Comparison of ENCODE assay signal across 7 mouse cellular contexts in the genomic region with DNA sequence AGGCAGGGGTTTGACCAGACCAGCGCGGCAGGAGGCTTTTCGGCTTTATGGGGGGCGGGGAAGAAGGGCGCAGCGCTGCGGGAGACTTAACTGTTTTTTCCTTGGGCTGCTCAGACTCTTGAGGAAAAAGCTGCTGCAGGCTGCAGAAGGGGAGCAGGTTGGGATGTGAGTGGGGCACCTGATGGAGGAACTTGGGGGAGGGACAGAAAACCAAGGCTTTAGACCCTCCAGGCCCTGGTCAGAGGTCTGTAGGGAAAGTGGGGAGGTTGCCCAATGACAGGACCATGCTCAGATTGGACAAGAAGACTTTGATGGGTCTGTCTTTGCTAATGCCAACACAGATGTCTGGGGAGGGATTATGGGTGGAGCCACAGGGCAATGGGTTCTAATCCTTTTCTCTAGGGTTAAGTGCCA. TPM values are rescaled to one million over a fixed set of nuclear protein-coding genes. Genes with fewer than 3 reads are reported as not detected.
A peak's percentile ranks its signal among the peaks of the same experiment; 100 is the strongest.
DNase-seq lines count a peak whose midpoint lies in the region; ATAC-seq lines count a peak whose summit lies in the region.

No protein-coding gene starts in this region.

- peaks cover 9% of the 10 kb centered on the region; the same call in 1 of the 2 replicates for H3K4me1 ChIP-seq in neural tube, embryonic 11.5 days (ENCODE audit: control insufficient read depth, insufficient read depth, low read length)
- H3K4me1 ChIP-seq in heart, embryonic 16.5 days (ENCODE audit: control insufficient read depth, insufficient read depth, low read length), result peaks cover 5% of the 10 kb centered on the region; the same call in 1 of the 2 replicates
- H3K4me1 ChIP-seq in limb, embryonic 10.5 days, result peaks cover 35% of the 10 kb centered on the region
- H3K4me1 ChIP-seq in stomach, embryonic 15.5 days, result peaks cover 19% of the 10 kb centered on the region

- peaks cover 29% of the 10 kb centered on the region; the same call in 1 of the 2 replicates for H3K27me3 ChIP-seq in neural tube, embryonic 11.5 days (ENCODE audit: control insufficient read depth, insufficient read depth, low read length)
- H3K27me3 ChIP-seq in heart, embryonic 16.5 days (ENCODE audit: control insufficient read depth, insufficient read depth, low read length), result peaks cover 19% of the 10 kb centered on the region
- H3K27me3 ChIP-seq in limb, embryonic 10.5 days (ENCODE audit: low read depth, poor library complexity, severe bottlenecking), result peaks cover 67% of the 10 kb centered on the region
- peaks cover 27% of the 10 kb centered on the region for H3K27me3 ChIP-seq in stomach, embryonic 15.5 days (replicated peaks)

- H3K4me3 ChIP-seq in neural tube, embryonic 11.5 days (ENCODE audit: low read depth, low read length), result peak overlapping the region; percentile 41
- peak overlapping the region; percentile 50 for H3K4me3 ChIP-seq in heart, embryonic 16.5 days (ENCODE audit: low read length)
- H3K4me3 ChIP-seq in limb, embryonic 10.5 days, result peak overlapping the region; percentile 58
- H3K4me3 ChIP-seq in stomach, embryonic 15.5 days (replicated peaks), result peak overlapping the region; percentile 47

- H3K36me3 ChIP-seq in neural tube, embryonic 11.5 days (ENCODE audit: control insufficient read depth, insufficient read depth, low read length), result no peaks in the 10 kb centered on the region
- no peaks in the 10 kb centered on the region for H3K36me3 ChIP-seq in heart, embryonic 16.5 days (ENCODE audit: control insufficient read depth, insufficient read depth)
- no peaks in the 10 kb centered on the region; the same call in 1 of the 2 replicates for H3K36me3 ChIP-seq in limb, embryonic 10.5 days
- H3K36me3 ChIP-seq in stomach, embryonic 15.5 days, result no peaks in the 10 kb centered on the region

- no peaks in the 10 kb centered on the region for H3K9me3 ChIP-seq in neural tube, embryonic 11.5 days (ENCODE audit: control insufficient read depth, low read length)
- no peaks in the 10 kb centered on the region for H3K9me3 ChIP-seq in heart, embryonic 16.5 days (replicated peaks; ENCODE audit: control insufficient read depth, low read length)
- no peaks in the 10 kb centered on the region for H3K9me3 ChIP-seq in limb, embryonic 10.5 days (replicated peaks)
- no peaks in the 10 kb centered on the region for H3K9me3 ChIP-seq in stomach, embryonic 15.5 days

- H3K9ac ChIP-seq in neural tube, embryonic 11.5 days (ENCODE audit: low read length), result no peak overlapping the region
- peak overlapping the region; percentile 56 for H3K9ac ChIP-seq in heart, embryonic 16.5 days (ENCODE audit: low read length)
- no peak overlapping the region for H3K9ac ChIP-seq in stomach, embryonic 15.5 days

- no peak for ATAC-seq in neural tube, embryonic 11.5 days (ENCODE audit: insufficient read depth, low FRiP score, low TSS enrichment)
- no peak for ATAC-seq in heart, embryonic 16.5 days (replicated peaks; ENCODE audit: extremely low read depth, insufficient read depth, low FRiP score)
- no peak for ATAC-seq in stomach, embryonic 15.5 days (ENCODE audit: insufficient read depth, low FRiP score, low read depth)

- H3K4me2 ChIP-seq in neural tube, embryonic 11.5 days (ENCODE audit: low read depth), result peak overlapping the region; percentile 80
- H3K4me2 ChIP-seq in heart, embryonic 16.5 days (ENCODE audit: low read depth, low read length), result peak overlapping the region; percentile 66
- peak overlapping the region; percentile 89 for H3K4me2 ChIP-seq in stomach, embryonic 15.5 days

- DNase-seq in neural tube, embryonic 11.5 days (ENCODE audit: low spot score), result no peak
- no peak for DNase-seq in neural tube, embryonic 10.5 days (ENCODE audit: extremely low spot score, low spot score)
- no peak for DNase-seq in limb, embryonic 10.5 days (ENCODE audit: low spot score)
- DNase-seq in layer of hippocampus, postnatal 36 days, result no peak
- no peak for DNase-seq in spleen, adult 18-20 months

- H3K27ac ChIP-seq in neural tube, embryonic 11.5 days (ENCODE audit: low read depth, low read length), result no peak overlapping the region
- no peak overlapping the region for H3K27ac ChIP-seq in heart, embryonic 16.5 days (ENCODE audit: low read length)
- H3K27ac ChIP-seq in limb, embryonic 10.5 days, result peak overlapping the region; percentile 32
- no peak overlapping the region for H3K27ac ChIP-seq in stomach, embryonic 15.5 days

- 1% methylated on average over 7 of the region's 7 CpGs for WGBS in neural tube, embryonic 11.5 days
- WGBS in heart, embryonic 16.5 days, result 16% methylated on average over 7 of the region's 7 CpGs
- 3% methylated on average over 7 of the region's 7 CpGs for WGBS in limb, embryonic 10.5 days
- 8% methylated on average over 7 of the region's 7 CpGs for WGBS in stomach, embryonic 15.5 days

RNA-seq across cellular contexts. Expression of gene AI854703, which starts 1.0 kb away (rescaled TPM):
- polyA plus RNA-seq in neural tube, embryonic 11.5 days (2014; fragmentation: Nextera tagmentation; extraction: Ambion mirVana), result 1.6 TPM in 2 replicates
- 1.0 and 1.7 TPM in 2 replicates for polyA plus RNA-seq in heart, embryonic 16.5 days (2015; fragmentation: Nextera tagmentation; extraction: Ambion mirVana)
- 1.1 and 1.3 TPM in 2 replicates for polyA plus RNA-seq in limb, embryonic 10.5 days (2016; fragmentation: Nextera tagmentation; extraction: Ambion mirVana)
- 0.92 and 1.1 TPM in 2 replicates for polyA plus RNA-seq in stomach, embryonic 15.5 days (2015; fragmentation: Nextera tagmentation; extraction: Ambion mirVana)
- 10 to 100 TPM; 13.4 to 14.5 TPM for total RNA-seq in layer of hippocampus, postnatal 36 days (2021)

RNA-seq across cellular contexts. Expression of gene Gimap8, which starts 19.5 kb away (rescaled TPM):
- 0.18 and 0.23 TPM in 2 replicates for polyA plus RNA-seq in neural tube, embryonic 11.5 days (2014; fragmentation: Nextera tagmentation; extraction: Ambion mirVana)
- 1.9 and 2.4 TPM in 2 replicates for polyA plus RNA-seq in heart, embryonic 16.5 days (2015; fragmentation: Nextera tagmentation; extraction: Ambion mirVana)
- polyA plus RNA-seq in limb, embryonic 10.5 days (2016; fragmentation: Nextera tagmentation; extraction: Ambion mirVana), result 0.35 TPM in 2 replicates
- 1.5 and 1.6 TPM in 2 replicates for polyA plus RNA-seq in stomach, embryonic 15.5 days (2015; fragmentation: Nextera tagmentation; extraction: Ambion mirVana)
- 1 to 10 TPM in 1 of 2 experiments, under 1 TPM in 1; 0.52 to 1.1 TPM for total RNA-seq in layer of hippocampus, postnatal 36 days (2021)

RNA-seq across cellular contexts. Expression of gene Zfp775, which starts 25.7 kb away (rescaled TPM):
- 9.3 and 11.0 TPM in 2 replicates for polyA plus RNA-seq in neural tube, embryonic 11.5 days (2014; fragmentation: Nextera tagmentation; extraction: Ambion mirVana)
- polyA plus RNA-seq in heart, embryonic 16.5 days (2015; fragmentation: Nextera tagmentation; extraction: Ambion mirVana), result 6.2 and 8.6 TPM in 2 replicates
- polyA plus RNA-seq in limb, embryonic 10.5 days (2016; fragmentation: Nextera tagmentation; extraction: Ambion mirVana), result 7.7 and 10.6 TPM in 2 replicates
- polyA plus RNA-seq in stomach, embryonic 15.5 days (2015; fragmentation: Nextera tagmentation; extraction: Ambion mirVana), result 4.9 and 5.4 TPM in 2 replicates
- total RNA-seq in layer of hippocampus, postnatal 36 days (2021), result 1 to 10 TPM; 6.3 to 7.7 TPM

RNA-seq across cellular contexts. Expression of gene Gm44965, which starts 33.8 kb away (rescaled TPM):
- not detected in 2 replicates for polyA plus RNA-seq in neural tube, embryonic 11.5 days (2014; fragmentation: Nextera tagmentation; extraction: Ambion mirVana)
- not detected in 2 replicates for polyA plus RNA-seq in heart, embryonic 16.5 days (2015; fragmentation: Nextera tagmentation; extraction: Ambion mirVana)
- not detected in 2 replicates for polyA plus RNA-seq in limb, embryonic 10.5 days (2016; fragmentation: Nextera tagmentation; extraction: Ambion mirVana)
- polyA plus RNA-seq in stomach, embryonic 15.5 days (2015; fragmentation: Nextera tagmentation; extraction: Ambion mirVana), result 0.45 TPM in 1 of 2 replicates, not detected in the other
- total RNA-seq in layer of hippocampus, postnatal 36 days (2021), result not detected

RNA-seq across cellular contexts. Expression of gene Repin1, which starts 33.8 kb away (rescaled TPM):
- 39.8 and 47.5 TPM in 2 replicates for polyA plus RNA-seq in neural tube, embryonic 11.5 days (2014; fragmentation: Nextera tagmentation; extraction: Ambion mirVana)
- polyA plus RNA-seq in heart, embryonic 16.5 days (2015; fragmentation: Nextera tagmentation; extraction: Ambion mirVana), result 28.6 and 29.8 TPM in 2 replicates
- 53.1 and 57.3 TPM in 2 replicates for polyA plus RNA-seq in limb, embryonic 10.5 days (2016; fragmentation: Nextera tagmentation; extraction: Ambion mirVana)
- polyA plus RNA-seq in stomach, embryonic 15.5 days (2015; fragmentation: Nextera tagmentation; extraction: Ambion mirVana), result 26.6 and 27.8 TPM in 2 replicates
- total RNA-seq in layer of hippocampus, postnatal 36 days (2021), result 10 to 100 TPM; 43.6 to 47.5 TPM
